Mouse (Mus musculus): ENCODE results near the gene Sept11. TPM values are rescaled to one million over a fixed set of nuclear protein-coding genes. Genes with fewer than 3 reads are reported as not detected.
A peak's percentile ranks its signal among the peaks of the same experiment; 100 is the strongest.

Sept11 gene
- polyA plus RNA-seq (2015; fragmentation: Nextera tagmentation; extraction: Ambion mirVana), result 142 and 157 TPM in 2 replicates

GRCm38 (mm10) chr5:93092857-93093622 is at the start of gene Sept11:
Gene Sept11 (plus strand): TSS chr5:93093437.
- Histone ChIP-seq H3K9ac (ENCODE audit: low read length) (peak within 1 kb of the TSS; percentile 92), H3K27ac (ENCODE audit: low read length) (peak within 1 kb of the TSS; percentile 94), H3K36me3 (ENCODE audit: control insufficient read depth, insufficient read depth, low read length) (no peaks in the 10 kb centered on the region), H3K4me1 (replicated peaks; ENCODE audit: control insufficient read depth, insufficient read depth, low read length) (peaks cover 41% of the 10 kb centered on the region), H3K4me3 (ENCODE audit: low read length) (peak within 1 kb of the TSS; percentile 86), H3K4me2 (ENCODE audit: low read depth, low read length) (peak within 1 kb of the TSS; percentile 83), H3K9me3 (ENCODE audit: control insufficient read depth, low read length) (no peaks in the 10 kb centered on the region), H3K27me3 (ENCODE audit: control insufficient read depth, insufficient read depth, low read depth, low read length) (no peaks in the 10 kb centered on the region)
- peak; percentile 90 for ATAC-seq (ENCODE audit: low read depth)
- 0% methylated on average over 57 of the region's 63 CpGs for WGBS

GRCm38 (mm10) chr5:93043688-93044583 is 49.3 kb upstream of the Sept11 start:
- no peak overlapping the region for H3K27ac ChIP-seq (ENCODE audit: low read length)
- H3K4me2 ChIP-seq (ENCODE audit: low read depth, low read length), result peak overlapping the region; percentile 89
- no peaks in the 10 kb centered on the region for H3K9me3 ChIP-seq (ENCODE audit: control insufficient read depth, low read length)
- peaks cover 28% of the 10 kb centered on the region for H3K4me1 ChIP-seq (replicated peaks; ENCODE audit: control insufficient read depth, insufficient read depth, low read length)
- peak overlapping the region; percentile 63 for H3K9ac ChIP-seq (ENCODE audit: low read length)
- ATAC-seq (ENCODE audit: low read depth), result peak; percentile 3; the same call in 1 of the 2 replicates
- 2% methylated on average over 66 of the region's 69 CpGs for WGBS
- H3K27me3 ChIP-seq (ENCODE audit: control insufficient read depth, insufficient read depth, low read depth, low read length), result peaks cover 41% of the 10 kb centered on the region
- H3K4me3 ChIP-seq (ENCODE audit: low read length), result peak overlapping the region; percentile 62
- no peaks in the 10 kb centered on the region for H3K36me3 ChIP-seq (ENCODE audit: control insufficient read depth, insufficient read depth, low read length)

- peaks cover 41% of the 10 kb centered on the region for H3K27me3 ChIP-seq (ENCODE audit: control insufficient read depth, insufficient read depth, low read depth, low read length)
- peak within 1 kb of the TSS; percentile 47; the same call in 1 of the 2 replicates for H3K27ac ChIP-seq (ENCODE audit: low read length)
- no peaks in the 10 kb centered on the region for H3K9me3 ChIP-seq (ENCODE audit: control insufficient read depth, low read length)
- H3K9ac ChIP-seq (ENCODE audit: low read length), result peak within 1 kb of the TSS; percentile 63
- peaks cover 28% of the 10 kb centered on the region for H3K4me1 ChIP-seq (replicated peaks; ENCODE audit: control insufficient read depth, insufficient read depth, low read length)
- no peaks in the 10 kb centered on the region for H3K36me3 ChIP-seq (ENCODE audit: control insufficient read depth, insufficient read depth, low read length)
- WGBS, result under 1% methylated on average over 66 of the region's 68 CpGs
- peak within 1 kb of the TSS; percentile 89 for H3K4me2 ChIP-seq (ENCODE audit: low read depth, low read length)
- ATAC-seq (ENCODE audit: low read depth), result peak; percentile 95
- peak within 1 kb of the TSS; percentile 62 for H3K4me3 ChIP-seq (ENCODE audit: low read length)
These were observed 48.5 kb upstream of the Sept11 start, which contains the start of gene Sowahb for GRCm38 (mm10) chr5:93044584-93045370. Gene Sowahb (minus strand): TSS chr5:93045022.

GRCm38 (mm10) chr5:93045371-93045714 is 47.9 kb upstream of the Sept11 start:
- no peak for ATAC-seq (ENCODE audit: low read depth)
- 2% methylated on average over 19 of the region's 19 CpGs for WGBS
- Histone ChIP-seq H3K27ac (ENCODE audit: low read length) (0 out of 2 replicates have a peak overlapping the region, but pooled peaks have one; percentile 21), H3K36me3 (ENCODE audit: control insufficient read depth, insufficient read depth, low read length) (no peaks in the 10 kb centered on the region), H3K27me3 (ENCODE audit: control insufficient read depth, insufficient read depth, low read depth, low read length) (peaks cover 41% of the 10 kb centered on the region), H3K9ac (ENCODE audit: low read length) (peak overlapping the region; percentile 63), H3K4me1 (replicated peaks; ENCODE audit: control insufficient read depth, insufficient read depth, low read length) (peaks cover 28% of the 10 kb centered on the region), H3K4me2 (ENCODE audit: low read depth, low read length) (peak overlapping the region; percentile 89), H3K9me3 (ENCODE audit: control insufficient read depth, low read length) (no peaks in the 10 kb centered on the region), H3K4me3 (ENCODE audit: low read length) (peak overlapping the region; percentile 62)

GRCm38 (mm10) chr5:93046306-93046845 is 46.9 kb upstream of the Sept11 start:
- Histone ChIP-seq H3K4me2 (ENCODE audit: low read depth, low read length) (no peak overlapping the region), H3K4me1 (replicated peaks; ENCODE audit: control insufficient read depth, insufficient read depth, low read length) (peaks cover 26% of the 10 kb centered on the region), H3K4me3 (ENCODE audit: low read length) (no peak overlapping the region), H3K9ac (ENCODE audit: low read length) (no peak overlapping the region), H3K9me3 (ENCODE audit: control insufficient read depth, low read length) (no peaks in the 10 kb centered on the region), H3K27me3 (ENCODE audit: control insufficient read depth, insufficient read depth, low read depth, low read length) (peaks cover 41% of the 10 kb centered on the region), H3K36me3 (ENCODE audit: control insufficient read depth, insufficient read depth, low read length) (no peaks in the 10 kb centered on the region), H3K27ac (ENCODE audit: low read length) (no peak overlapping the region)
- no peak for ATAC-seq (ENCODE audit: low read depth)
- WGBS, result 44% methylated on average over 5 of the region's 5 CpGs

GRCm38 (mm10) chr5:93048481-93049240 is 44.6 kb upstream of the Sept11 start:
- ATAC-seq (ENCODE audit: low read depth), result no peak
- H3K9me3 ChIP-seq (ENCODE audit: control insufficient read depth, low read length), result no peaks in the 10 kb centered on the region
- no peak overlapping the region for H3K9ac ChIP-seq (ENCODE audit: low read length)
- no peak overlapping the region for H3K27ac ChIP-seq (ENCODE audit: low read length)
- H3K4me2 ChIP-seq (ENCODE audit: low read depth, low read length), result no peak overlapping the region
- H3K4me3 ChIP-seq (ENCODE audit: low read length), result no peak overlapping the region
- WGBS, result 64% methylated on average over 13 of the region's 13 CpGs
- peaks cover 30% of the 10 kb centered on the region for H3K27me3 ChIP-seq (ENCODE audit: control insufficient read depth, insufficient read depth, low read depth, low read length)
- H3K36me3 ChIP-seq (ENCODE audit: control insufficient read depth, insufficient read depth, low read length), result no peaks in the 10 kb centered on the region
- peaks cover 17% of the 10 kb centered on the region for H3K4me1 ChIP-seq (replicated peaks; ENCODE audit: control insufficient read depth, insufficient read depth, low read length)

- no peaks in the 10 kb centered on the region for H3K36me3 ChIP-seq (ENCODE audit: control insufficient read depth, insufficient read depth, low read length)
- ATAC-seq (ENCODE audit: low read depth), result no peak
- H3K9ac ChIP-seq (ENCODE audit: low read length), result no peak overlapping the region
- no peaks in the 10 kb centered on the region for H3K9me3 ChIP-seq (ENCODE audit: control insufficient read depth, low read length)
- peaks cover 17% of the 10 kb centered on the region for H3K27me3 ChIP-seq (ENCODE audit: control insufficient read depth, insufficient read depth, low read depth, low read length)
- H3K4me1 ChIP-seq (replicated peaks; ENCODE audit: control insufficient read depth, insufficient read depth, low read length), result peaks cover 5% of the 10 kb centered on the region
- no peak overlapping the region for H3K4me3 ChIP-seq (ENCODE audit: low read length)
- 69% methylated on average over 1 of the region's 1 CpGs for WGBS
- no peak overlapping the region for H3K27ac ChIP-seq (ENCODE audit: low read length)
- no peak overlapping the region for H3K4me2 ChIP-seq (ENCODE audit: low read depth, low read length)
These were observed 43.3 kb upstream of the Sept11 start for GRCm38 (mm10) chr5:93049971-93050370.

GRCm38 (mm10) chr5:93051041-93051440 is 42.2 kb upstream of the Sept11 start:
- Histone ChIP-seq H3K9me3 (ENCODE audit: control insufficient read depth, low read length) (no peaks in the 10 kb centered on the region), H3K4me1 (replicated peaks; ENCODE audit: control insufficient read depth, insufficient read depth, low read length) (no peaks in the 10 kb centered on the region; the same call in 1 of the 2 replicates), H3K36me3 (ENCODE audit: control insufficient read depth, insufficient read depth, low read length) (no peaks in the 10 kb centered on the region), H3K4me3 (ENCODE audit: low read length) (no peak overlapping the region), H3K27me3 (ENCODE audit: control insufficient read depth, insufficient read depth, low read depth, low read length) (peaks cover 8% of the 10 kb centered on the region), H3K27ac (ENCODE audit: low read length) (no peak overlapping the region), H3K4me2 (ENCODE audit: low read depth, low read length) (no peak overlapping the region), H3K9ac (ENCODE audit: low read length) (no peak overlapping the region)
- no peak for ATAC-seq (ENCODE audit: low read depth)
- 47% methylated on average over 5 of the region's 5 CpGs for WGBS
